Mouse (Mus musculus) liver, embryonic 11.5 days (tissue): ENCODE measurements around the gene Gm2237. TPM values are rescaled to one million over a fixed set of nuclear protein-coding genes. Genes with fewer than 3 reads are reported as not detected.
A peak's percentile ranks its signal among the peaks of the same experiment; 100 is the strongest.
"Not testable (repeated sequence)": the region's sequence is repeated elsewhere in the genome, so short reads cannot be mapped to it uniquely, and the experiment has no call there.

Experiments
- ATAC-seq: fragments of 200-750 bp; cut with Nextera tagmentation; replicated peaks from 2 replicates; pipeline ENCODE4 v1.8.0; 2017; ENCODE audit warnings: moderate number of reproducible peaks, mild to moderate bottlenecking, moderate TSS enrichment, moderate library complexity; ENCODE audit not compliant: low FRiP score
- DNase-seq: peaks from one replicate; pipeline ENCODE4 v3.0.0-alpha.2; 2017; ENCODE audit warnings: low spot score
- H3K27ac ChIP-seq: fragments of 300-500 bp; sonication (generic); 2 replicates; pipeline ENCODE4 v1.5.1; 2014; ENCODE audit warnings: mild to moderate bottlenecking, low read depth, low read length, control low read depth
- H3K27me3 ChIP-seq: fragments of 300-500 bp; sonication (generic); replicated peaks from 2 replicates; pipeline ENCODE4 v1.6.1; 2014; ENCODE audit warnings: low read length, mixed read lengths; ENCODE audit not compliant: control insufficient read depth, insufficient read depth
- H3K36me3 ChIP-seq: fragments of 300-500 bp; sonication (generic); 2 replicates; pipeline ENCODE4 v1.6.1; 2014; ENCODE audit warnings: mild to moderate bottlenecking, low read length, moderate library complexity, mixed read lengths; ENCODE audit not compliant: control insufficient read depth, insufficient read depth
- H3K4me1 ChIP-seq: fragments of 300-500 bp; sonication (generic); replicated peaks from 2 replicates; pipeline ENCODE4 v1.6.1; 2014; ENCODE audit warnings: low read length, mixed read lengths; ENCODE audit not compliant: control insufficient read depth, insufficient read depth
- H3K4me2 ChIP-seq: fragments of 300-500 bp; sonication (generic); 2 replicates; pipeline ENCODE4 v1.6.1; 2014; ENCODE audit warnings: mild to moderate bottlenecking, control low read depth, moderate library complexity
- H3K4me3 ChIP-seq: fragments of 300-500 bp; sonication (generic); 2 replicates; pipeline ENCODE4 v1.5.1; 2014; ENCODE audit warnings: low read depth, low read length, control low read depth
- H3K9ac ChIP-seq: fragments of 300-500 bp; sonication (generic); 2 replicates; pipeline ENCODE4 v1.6.1; 2014; ENCODE audit warnings: low read depth, low read length, control low read depth
- H3K9me3 ChIP-seq: fragments of 300-500 bp; sonication (generic); 2 replicates; pipeline ENCODE4 v1.6.1; 2016; ENCODE audit warnings: low read length, inconsistent platforms, mixed read lengths; ENCODE audit not compliant: control insufficient read depth
- WGBS: fragments of 180-500 bp; shearing (Covaris S2); extraction: QIAGEN DNeasy Blood & Tissue Kit; methylation state at CpG from one replicate; pipeline ENCODE4 v1.1.7; 2014; 5-methylcytosine and 5-hydroxymethylcytosine counted together
- polyA plus RNA-seq: library from polyadenylated mRNA; unstranded; fragments of >200 nt; fragmentation: Nextera tagmentation; extraction: Ambion mirVana; gene quantifications from 2 replicates; pipeline ENCODE4 v1.2.1, GENCODE M21; 2014

Gm2237 gene
- polyA plus RNA-seq: 0.96 and 1.1 TPM in 2 replicates

DNA sequence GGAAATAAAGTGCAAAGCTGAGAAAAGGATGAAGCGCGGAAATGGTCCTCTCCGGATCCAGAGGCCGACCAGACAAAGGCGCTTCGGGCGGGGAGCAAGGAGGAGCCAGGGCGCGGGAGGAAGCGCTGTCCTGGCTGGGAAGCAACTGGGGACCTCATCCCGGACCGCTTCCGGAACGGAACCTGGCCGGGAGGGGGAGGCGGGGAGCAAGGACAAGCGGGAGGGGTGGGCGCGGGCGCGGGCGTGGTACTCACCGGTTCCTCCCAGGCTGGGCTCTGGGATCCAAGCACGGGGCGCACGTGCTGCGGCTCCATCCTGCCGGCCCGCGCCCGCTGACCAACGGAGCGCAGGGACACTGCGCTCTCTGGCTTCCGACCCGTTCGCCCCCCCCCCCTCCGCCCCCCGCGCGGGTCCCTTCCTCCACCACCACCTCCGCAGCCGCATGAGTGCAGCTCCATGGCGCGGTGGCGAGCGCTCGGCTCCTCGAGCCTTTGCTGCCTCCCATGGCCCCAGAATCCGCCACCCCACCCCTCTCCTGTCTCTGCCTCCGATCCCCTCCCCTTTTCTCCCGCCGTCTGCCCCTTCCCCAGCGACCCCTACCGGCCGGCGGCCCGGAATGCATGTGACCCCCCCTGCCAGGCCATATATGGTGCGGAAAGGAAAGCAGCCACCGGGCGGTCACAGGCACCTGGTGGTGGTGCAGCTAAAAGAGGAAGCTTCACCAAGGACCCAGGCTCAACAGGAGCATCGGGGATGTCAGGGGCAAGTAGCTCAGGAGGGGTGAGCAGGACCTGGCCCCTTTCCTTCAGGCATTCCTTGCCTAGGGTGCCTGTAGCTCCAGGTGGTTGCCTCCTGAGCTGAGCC lies at the start of gene Gm2237:
Gm2237 (minus strand) TSS at position 332 of the 864 bp plus-strand sequence.
- WGBS: 0% methylated on average over 25 of the region's 62 CpGs
- ATAC-seq, H3K27ac ChIP-seq: not testable (repeated sequence)

GRCm38 (mm10) chr14:19602481-19602880 lies 17.5 kb upstream of the Gm2237 start, which contains the start of gene Gm5458:
Gm5458 (minus strand) TSS chr14:19602581.
- H3K4me3 ChIP-seq, ATAC-seq, H3K27ac ChIP-seq, H3K4me1 ChIP-seq, H3K27me3 ChIP-seq, H3K9me3 ChIP-seq, H3K9ac ChIP-seq, DNase-seq, H3K36me3 ChIP-seq, H3K4me2 ChIP-seq: not testable (repeated sequence)
- WGBS: 55% methylated on average over 1 of the region's 2 CpGs

More for the DNA sequence above, at the start of gene Gm2237:
- not testable (repeated sequence) for H3K27me3 ChIP-seq, H3K9me3 ChIP-seq, H3K9ac ChIP-seq, H3K36me3 ChIP-seq, H3K4me1 ChIP-seq
- H3K4me3 ChIP-seq: peak within 1 kb of the TSS; percentile 47
- peak within 1 kb of the TSS; percentile 49 for H3K4me2 ChIP-seq
- DNase-seq: peak; percentile 34

DNA sequence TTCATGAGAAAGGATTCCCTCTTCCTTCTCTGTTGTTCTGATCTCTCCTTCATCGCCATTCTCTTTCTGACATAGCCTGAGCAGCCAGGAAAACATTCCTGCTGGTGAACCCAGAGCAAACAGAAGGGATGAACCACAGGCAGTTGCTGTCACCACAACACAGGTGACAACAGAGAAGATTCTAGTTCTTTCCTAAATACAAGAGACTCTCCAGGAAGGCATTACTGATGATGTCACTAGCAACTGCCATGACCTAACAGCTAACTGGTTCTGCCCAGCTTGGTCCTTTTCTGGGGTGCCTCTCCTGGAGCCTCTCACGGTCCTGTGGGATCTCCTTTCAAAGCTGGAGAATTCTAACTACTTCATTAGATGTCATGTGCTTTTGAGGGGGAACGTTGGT lies 35.1 kb downstream of the Gm2237 start, which contains the start of gene Gm2244:
Gm2244 (minus strand) TSS at position 101 of the 400 bp plus-strand sequence.
- H3K9me3 ChIP-seq, H3K4me2 ChIP-seq, H3K4me1 ChIP-seq, H3K27me3 ChIP-seq, DNase-seq, ATAC-seq, H3K27ac ChIP-seq, H3K4me3 ChIP-seq, H3K36me3 ChIP-seq, H3K9ac ChIP-seq: not testable (repeated sequence)
- WGBS: 81% methylated on average over 1 of the region's 3 CpGs

Other genes with a start within 250 kb of the Gm2237 start
- not detected in 2 replicates for gene Gm21738, start 166.2 kb downstream of the Gm2237 start, polyA plus RNA-seq
- not detected in 2 replicates for gene Gm2244, start 35.2 kb downstream of the Gm2237 start, polyA plus RNA-seq
- gene Gm5458, start 17.4 kb upstream of the Gm2237 start, polyA plus RNA-seq: not detected in 2 replicates
- 44.1 and 45.2 TPM in 2 replicates for gene Nid2, start 166.1 kb upstream of the Gm2237 start, polyA plus RNA-seq
- 168 and 183 TPM in 2 replicates for gene Rtraf, start 238.7 kb upstream of the Gm2237 start, polyA plus RNA-seq